Mouse (Mus musculus): Measurements from ENCODE around the gene Olfr803.

The Olfr803 gene

GRCm38 (mm10) chr10:129694186-129694585 lies at the start of gene Olfr803:
Gene Olfr803 (minus strand): TSS chr10:129694286.
- no peak for DNase-seq (ENCODE audit: low spot score)

- no peak for DNase-seq (ENCODE audit: low spot score)
Measured at GRCm38 (mm10) chr10:129741821-129742220, 47.7 kb upstream of the Olfr803 start, which contains the start of gene Olfr806. Gene Olfr806 (minus strand): TSS chr10:129741921.

GRCm38 (mm10) chr10:129729275-129729674 lies 35.2 kb upstream of the Olfr803 start, which contains the start of gene Olfr805:
Gene Olfr805 (minus strand): TSS chr10:129729375.
- no peak for DNase-seq (ENCODE audit: low spot score)

GRCm38 (mm10) chr10:129702910-129703309 lies 8.8 kb upstream of the Olfr803 start, which contains the start of gene Olfr804:
Gene Olfr804 (plus strand): TSS chr10:129703210.
- no peak for DNase-seq (ENCODE audit: low spot score)

GRCm38 (mm10) chr10:129688069-129688468 lies 6.0 kb downstream of the Olfr803 start, which contains the start of gene Olfr802:
Gene Olfr802 (minus strand): TSS chr10:129688169.
- DNase-seq (ENCODE audit: low spot score), result no peak

- no peak for DNase-seq (ENCODE audit: low spot score)
Measured at GRCm38 (mm10) chr10:129673765-129674164, 20.3 kb downstream of the Olfr803 start, which contains the start of gene Olfr801. Gene Olfr801 (minus strand): TSS chr10:129673865.

- DNase-seq (ENCODE audit: low spot score), result no peak
Measured at GRCm38 (mm10) chr10:129657394-129657793, 36.7 kb downstream of the Olfr803 start, which contains the start of gene Olfr800. Gene Olfr800 (plus strand): TSS chr10:129657694.

- no peak for DNase-seq (ENCODE audit: low spot score)
Measured at GRCm38 (mm10) chr10:129651763-129652162, 42.3 kb downstream of the Olfr803 start.

Measured in ovary, adult 18-20 months (tissue).